Mouse (Mus musculus) gastrocnemius, postnatal 14 days (tissue): ENCODE data around the gene Nifk. TPM values are rescaled to one million over a fixed set of nuclear protein-coding genes. Genes with fewer than 3 reads are reported as not detected.

Experiments used
- DNase-seq: peaks from one replicate; pipeline ENCODE4 v3.0.0; 2021; ENCODE audit warnings: mixed read lengths
- intact Hi-C: fragments of 180-260 bp; cut with DNase I; formaldehyde crosslinking; loops from one replicate; pipeline ENCODE4 v1.15.1; 2025; ENCODE audit warnings: low total_unique reads
- long read RNA-seq, 2 experiments: library from polyadenylated mRNA; stranded (forward); transcript quantifications; one replicate each; pipeline ENCODE4 v2.0.0; 2021
- total RNA-seq, 2 experiments: library from RNA; stranded (reverse); gene quantifications; 2 replicates each; pipeline ENCODE4 v1.2.3; 2021

Gene Nifk
- total RNA-seq = 10 to 100 TPM; 20.9 to 25.4 TPM
- long read RNA-seq, experiment 1, transcript Nifk-201 (7 exons, 1,889 nt) = major isoform, 18 of 20 reads
- long read RNA-seq, experiment 1, partial matches to known transcripts = 1 of 20 reads
- long read RNA-seq, experiment 1, other reads (novel, unspliced or antisense) = 1 of 20 reads
- long read RNA-seq, experiment 2, transcript Nifk-201 (7 exons, 1,889 nt) = major isoform, 22 of 26 reads
- long read RNA-seq, experiment 2, partial matches to known transcripts = 1 of 26 reads
- long read RNA-seq, experiment 2, other reads (novel, unspliced or antisense) = 3 of 26 reads

DNA sequence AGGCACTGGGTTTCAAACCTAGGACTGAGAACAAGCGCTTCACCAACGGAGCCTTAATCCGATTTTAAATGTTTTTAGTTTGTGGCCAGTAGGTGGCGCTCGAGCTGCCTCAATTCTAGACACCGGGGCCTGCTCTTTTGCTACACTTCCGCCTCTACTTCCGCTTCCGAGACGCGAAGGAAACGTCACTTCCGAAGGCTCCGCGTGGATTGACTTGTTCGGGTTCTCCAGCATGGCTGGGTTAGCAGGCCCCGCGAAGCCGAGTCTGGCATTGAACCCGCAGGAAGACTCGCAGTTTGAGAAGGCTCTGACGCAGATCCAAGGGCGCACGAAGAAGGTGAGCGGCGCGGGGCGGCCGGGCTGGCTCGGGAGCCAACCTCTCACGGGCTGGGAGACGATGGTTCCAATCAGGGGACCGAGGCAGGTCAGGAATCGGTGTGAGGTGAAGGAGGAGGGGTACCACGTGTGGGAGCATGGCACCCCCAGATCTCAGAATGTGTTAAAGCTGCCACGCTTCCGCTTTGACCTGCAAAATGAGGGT lies at the start of gene Nifk:
Gene Nifk, plus strand, starts transcription at position 179 of the 541 bp plus-strand sequence.
- intact Hi-C loops = no loop called here

DNA sequence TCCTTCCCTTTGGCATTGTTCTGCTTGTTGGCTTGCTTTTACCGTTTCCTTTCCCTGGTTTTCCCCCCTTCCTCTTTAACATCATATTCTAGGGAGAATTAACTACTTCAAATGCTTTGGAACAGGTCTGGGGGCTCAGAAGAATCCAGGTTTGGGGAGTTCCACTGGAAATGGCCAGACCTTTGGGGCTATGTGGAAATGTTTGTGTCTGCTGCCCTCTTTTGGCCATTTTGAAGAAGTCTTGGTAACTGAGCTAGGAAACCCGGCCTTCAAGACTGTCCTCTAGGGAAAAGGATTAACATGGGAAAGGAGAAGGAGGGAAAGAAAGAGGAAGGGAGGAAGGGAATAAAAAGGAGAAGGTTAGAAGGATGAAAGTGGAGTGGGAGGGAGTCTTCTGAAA lies 46.5 kb upstream of the Nifk start:
- no peak for DNase-seq
- intact Hi-C loops = no loop called here

More for the DNA sequence above, at the start of gene Nifk:
- peak; percentile 89 for DNase-seq

DNA sequence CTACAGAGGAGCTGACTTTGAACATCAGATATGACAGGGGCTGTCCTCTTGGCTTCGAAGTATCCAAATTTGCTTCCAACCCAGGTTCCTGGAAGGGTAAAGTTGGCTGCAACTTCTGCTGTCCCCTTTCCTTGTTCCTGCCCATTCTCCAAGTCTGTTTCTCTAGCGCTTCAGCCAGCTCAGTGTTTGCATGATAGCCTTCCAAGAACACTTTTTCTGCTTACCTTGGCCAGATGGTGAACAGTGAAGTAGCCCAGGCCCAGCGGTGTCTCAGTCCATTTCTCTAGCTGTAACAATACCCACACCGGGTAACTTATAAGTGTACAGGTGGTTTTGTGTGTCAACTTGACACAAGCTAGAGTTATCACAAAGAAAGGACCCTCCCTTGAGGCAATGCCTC lies 29.3 kb upstream of the Nifk start:
- intact Hi-C loops = no loop called here

DNA sequence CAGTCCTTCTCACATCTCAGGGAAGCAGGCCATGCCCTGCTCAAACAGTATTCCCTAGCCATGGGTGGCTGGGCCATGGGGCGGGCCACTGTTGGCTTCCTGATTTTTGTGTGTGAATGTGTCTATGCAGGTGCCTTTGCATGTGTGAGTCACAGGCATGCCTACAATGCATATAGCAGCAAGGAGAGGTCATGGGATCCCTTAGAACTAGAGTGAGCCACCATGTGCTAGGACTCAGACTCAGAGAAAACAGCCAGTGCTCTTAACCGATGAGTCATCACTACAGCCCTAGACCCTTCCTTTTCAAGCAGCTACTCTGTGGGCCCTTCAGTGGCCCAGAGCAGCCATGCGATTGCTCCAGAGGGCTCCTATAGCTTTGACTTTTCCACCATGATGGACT lies 27.4 kb upstream of the Nifk start:
- intact Hi-C loops = no loop called here
- no peak for DNase-seq

More for the DNA sequence above, 29.3 kb upstream of the Nifk start:
- no peak for DNase-seq

DNA sequence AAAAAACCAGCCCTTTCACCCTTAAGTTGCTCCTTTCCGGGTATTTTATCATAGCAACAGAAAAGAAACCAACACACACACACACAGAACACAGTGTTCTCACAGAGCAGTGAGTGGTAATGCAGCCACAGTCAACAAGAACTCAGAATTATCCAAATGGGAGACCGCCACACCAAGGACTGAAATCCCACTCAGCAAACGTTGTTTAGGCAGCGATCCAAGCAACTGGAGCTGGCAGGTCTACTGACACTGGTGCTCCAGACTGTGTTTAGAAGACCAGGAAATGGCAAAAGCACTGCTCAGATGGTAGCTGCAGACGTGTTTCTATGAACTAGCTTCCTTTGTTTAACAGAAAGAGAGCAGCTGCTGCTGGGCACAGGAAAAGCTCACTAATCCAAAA lies 26.8 kb upstream of the Nifk start:
- no peak for DNase-seq
- intact Hi-C loops = no loop called here

DNA sequence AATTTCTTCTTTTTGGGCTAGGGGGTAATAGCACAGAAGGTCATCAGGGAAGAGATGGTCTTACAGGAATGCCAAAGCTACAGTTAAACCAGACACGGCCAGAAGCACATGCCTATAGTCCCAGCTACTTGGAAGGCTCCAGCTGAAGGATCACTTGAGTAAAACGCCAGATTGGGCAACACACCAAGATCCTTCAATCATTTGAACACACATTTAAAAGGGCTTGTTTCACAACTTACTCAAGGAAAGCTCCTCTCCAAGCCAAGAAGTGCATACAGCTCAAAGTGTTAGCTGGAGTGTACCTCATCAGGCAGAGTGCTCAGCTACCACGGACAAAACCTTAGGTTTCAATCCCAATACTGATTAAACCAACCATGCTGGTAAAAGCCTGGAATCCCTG lies 25.0 kb upstream of the Nifk start:
- intact Hi-C loops = no loop called here
- DNase-seq = no peak

DNA sequence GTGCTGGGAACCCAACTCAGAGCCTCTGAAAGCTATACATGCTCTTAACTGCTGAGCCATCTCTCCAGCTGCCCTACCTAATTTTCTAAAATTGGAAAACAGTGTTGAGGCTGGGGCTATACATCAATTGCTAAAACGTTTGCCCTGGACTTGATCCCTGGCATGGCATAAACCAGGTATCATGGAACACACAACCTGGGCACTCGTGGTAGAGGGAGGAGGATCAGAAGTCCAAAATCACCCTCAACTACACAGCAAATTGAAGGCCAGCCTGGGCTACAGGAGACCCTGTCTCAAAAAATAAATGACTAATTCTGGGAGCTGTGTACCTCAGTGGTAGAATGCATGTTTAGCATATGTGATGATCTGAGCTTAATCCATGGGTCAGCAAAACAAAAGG lies 23.9 kb upstream of the Nifk start:
- intact Hi-C loops = no loop called here
- no peak for DNase-seq

DNA sequence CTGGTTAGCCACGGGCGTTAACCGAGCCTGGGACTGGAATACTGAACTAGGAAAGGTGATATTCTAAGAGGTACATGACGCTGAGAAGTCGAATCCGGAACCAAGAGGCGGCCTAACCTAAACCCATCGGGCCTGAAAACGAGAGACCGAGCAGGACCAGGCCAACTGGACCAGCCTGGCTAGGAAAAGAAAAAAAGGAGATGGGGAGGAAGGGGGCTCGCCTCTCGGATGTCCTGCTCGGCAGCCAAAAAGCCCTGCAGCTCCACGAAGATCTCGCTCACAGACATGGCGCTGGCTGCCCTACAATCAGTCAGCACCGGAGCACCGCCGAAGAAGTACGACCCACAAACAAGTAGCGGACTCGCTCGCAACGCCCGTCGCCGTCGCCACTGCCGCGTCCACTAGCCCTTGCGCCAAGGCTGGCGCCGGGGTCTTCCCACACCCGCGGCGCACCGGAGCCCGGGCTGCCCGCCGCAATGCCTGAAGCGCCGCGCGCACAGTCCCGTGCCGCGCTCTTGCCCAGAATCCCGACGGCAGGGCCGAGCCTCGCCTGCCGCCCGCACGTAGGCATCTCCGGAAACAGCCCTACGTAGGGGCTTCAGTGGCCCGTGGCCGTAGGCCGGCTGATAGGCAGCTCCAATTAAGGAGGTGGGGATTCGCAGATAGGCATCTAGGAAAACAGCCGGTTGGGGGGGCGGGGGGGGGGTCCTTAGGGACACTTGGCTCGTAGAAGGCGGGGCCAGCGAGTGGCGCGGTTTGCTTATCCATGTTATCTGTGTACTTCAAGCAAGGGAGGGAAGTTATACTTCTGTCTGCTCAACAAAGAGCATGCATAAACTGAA lies 10.6 kb upstream of the Nifk start:
- DNase-seq = peak; percentile 87
- intact Hi-C loops = no loop called here

DNA sequence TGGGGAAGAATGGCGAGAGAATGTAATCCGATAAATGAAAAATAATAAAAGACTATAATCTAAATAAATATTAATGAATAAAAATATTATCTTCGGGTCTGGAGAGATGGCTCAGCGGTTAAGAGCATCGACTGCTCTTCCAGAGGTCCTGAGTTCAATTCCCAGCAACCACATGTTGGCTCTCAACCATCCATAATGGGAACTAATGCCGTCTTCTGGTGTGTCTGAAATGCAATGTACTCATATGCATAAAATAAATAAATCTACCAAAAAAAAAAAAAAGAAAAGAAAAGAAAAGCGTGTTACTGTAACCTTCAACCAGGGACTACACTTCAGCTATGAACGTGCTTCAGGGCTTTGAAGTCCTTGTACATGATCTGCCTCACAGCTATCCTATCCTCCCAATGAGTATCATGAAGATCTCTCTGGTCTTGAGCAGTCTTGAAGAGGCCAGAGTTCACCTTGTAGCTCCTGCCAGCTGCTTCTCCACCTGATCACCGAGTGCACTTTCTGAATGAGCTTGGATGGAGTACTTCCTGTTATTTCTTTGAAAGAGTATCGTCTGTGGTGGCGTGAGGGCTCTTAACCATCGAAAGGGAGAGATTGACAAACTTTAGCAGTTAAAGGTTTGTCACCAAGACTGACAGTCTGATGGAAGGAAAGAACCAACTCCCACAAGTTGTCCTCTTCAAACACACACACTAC lies 9.9 kb upstream of the Nifk start, which contains the start of gene Tsn:
Gene Tsn, minus strand, starts transcription at position 118 of the 705 bp plus-strand sequence.
- DNase-seq = no peak
- intact Hi-C loops = no loop called here

DNA sequence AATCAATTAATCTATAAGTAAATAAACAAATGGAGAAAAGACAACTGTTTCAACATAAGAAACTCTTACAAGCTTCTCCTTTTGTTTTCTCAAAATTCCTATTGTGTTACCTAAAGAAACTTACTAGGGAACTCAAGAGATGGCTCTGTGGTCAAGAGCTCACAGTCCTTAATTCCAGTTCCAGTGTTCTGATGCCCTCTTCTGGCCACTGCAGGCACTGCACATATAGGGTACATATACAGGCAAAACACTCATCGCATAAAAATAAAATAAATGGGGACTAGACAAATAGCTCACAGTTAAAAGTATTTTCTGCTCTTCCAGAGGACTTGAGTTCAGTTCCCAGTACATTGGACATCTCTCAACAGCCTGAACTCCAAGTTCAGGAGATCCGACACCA lies 943 bp upstream of the Nifk start:
- intact Hi-C loops = no loop called here
- no peak for DNase-seq

DNA sequence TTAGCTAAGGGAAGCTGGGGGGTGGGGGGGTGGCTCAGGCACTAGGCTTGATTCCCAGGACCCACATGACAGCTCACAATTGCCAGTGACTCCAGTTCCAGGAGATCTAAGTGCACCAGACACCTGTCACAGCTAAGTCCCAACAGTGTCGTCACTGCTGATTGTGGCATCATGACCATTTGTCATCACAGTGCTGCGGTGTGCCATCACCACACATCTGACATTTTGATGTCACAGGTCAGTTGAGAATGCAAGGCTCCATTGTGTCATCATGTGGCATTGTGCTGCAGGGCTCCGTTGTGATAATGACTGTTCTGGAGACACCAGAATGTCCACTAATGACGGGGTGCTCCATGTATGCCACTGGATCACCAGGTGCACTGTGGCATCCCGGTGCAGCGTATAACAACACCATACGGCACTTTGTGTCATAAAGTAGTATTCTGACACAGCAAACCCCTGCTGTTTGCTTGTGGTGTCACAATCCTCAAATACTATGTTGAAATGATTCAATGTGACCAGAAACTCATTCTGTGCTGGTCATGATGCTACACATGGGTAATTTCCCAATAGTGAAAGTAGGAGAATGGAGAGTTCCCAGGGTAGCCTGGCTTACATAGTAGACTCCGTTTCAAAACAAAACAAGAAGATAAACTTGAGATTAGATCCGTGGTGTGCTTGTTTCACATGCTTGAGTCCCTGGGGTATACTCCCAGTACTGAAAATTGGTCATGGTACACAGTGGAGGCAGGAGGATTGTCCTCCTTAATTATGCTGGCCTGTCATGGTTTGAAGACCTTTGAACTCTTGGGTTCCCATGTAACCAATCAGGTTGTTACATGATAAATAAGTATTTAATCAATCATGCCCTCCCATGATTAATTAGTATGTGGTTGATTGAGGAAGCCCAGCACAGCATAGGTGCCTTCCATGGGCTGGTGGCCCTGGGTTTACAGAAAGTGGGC lies 13.4 kb downstream of the Nifk start:
- DNase-seq = no peak
- intact Hi-C loops = loop anchor here (5.0 to 10.0 kb wide), 2 partner anchors 50 to 142 kb away; partner anchors contain the start of gene Clasp1

DNA sequence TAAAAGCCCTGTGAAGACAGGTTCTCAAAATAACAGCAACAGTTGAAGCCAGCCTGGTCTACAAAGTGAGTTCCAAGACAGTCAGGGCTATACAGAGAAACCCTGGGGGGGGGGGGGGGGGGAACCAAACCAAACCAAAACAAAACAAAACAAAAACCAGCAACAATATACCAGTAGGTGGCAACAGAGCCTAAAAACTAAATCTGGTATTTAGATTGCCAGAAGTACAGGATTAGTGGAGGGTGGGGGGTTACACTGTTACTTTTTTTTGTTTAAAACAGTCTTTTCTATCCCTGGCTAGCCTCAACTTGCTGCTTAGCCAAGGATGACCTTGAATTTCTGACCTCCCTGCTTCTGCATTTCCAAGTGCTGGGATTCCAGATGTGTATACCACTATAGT lies 14.2 kb downstream of the Nifk start:
- intact Hi-C loops = loop anchor here (10.0 kb wide), 1 partner anchor 49 kb away; the partner anchor contains the start of gene Clasp1
- DNase-seq = no peak

DNA sequence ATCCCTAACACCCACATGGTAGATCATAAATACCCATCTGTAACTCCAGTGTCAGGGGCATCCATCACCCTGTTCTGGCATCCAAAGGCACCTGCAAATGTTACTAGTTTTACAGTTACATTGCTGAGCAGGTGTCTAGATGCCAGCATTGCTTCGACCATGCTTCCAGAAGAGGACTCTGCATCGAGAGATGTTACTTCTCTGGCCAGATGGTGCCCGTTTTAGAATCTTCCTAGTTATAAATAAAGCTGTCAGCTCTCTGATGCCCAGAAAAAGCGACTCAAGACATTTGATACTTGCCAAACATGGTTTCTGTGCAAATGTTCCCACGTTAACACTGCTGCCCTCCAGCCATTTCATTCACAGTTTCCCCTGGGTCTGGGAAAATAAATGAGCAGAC lies 16.3 kb downstream of the Nifk start:
- intact Hi-C loops = loop anchor here (10.0 kb wide), 1 partner anchor 47 kb away; the partner anchor contains the start of gene Clasp1
- DNase-seq = no peak

DNA sequence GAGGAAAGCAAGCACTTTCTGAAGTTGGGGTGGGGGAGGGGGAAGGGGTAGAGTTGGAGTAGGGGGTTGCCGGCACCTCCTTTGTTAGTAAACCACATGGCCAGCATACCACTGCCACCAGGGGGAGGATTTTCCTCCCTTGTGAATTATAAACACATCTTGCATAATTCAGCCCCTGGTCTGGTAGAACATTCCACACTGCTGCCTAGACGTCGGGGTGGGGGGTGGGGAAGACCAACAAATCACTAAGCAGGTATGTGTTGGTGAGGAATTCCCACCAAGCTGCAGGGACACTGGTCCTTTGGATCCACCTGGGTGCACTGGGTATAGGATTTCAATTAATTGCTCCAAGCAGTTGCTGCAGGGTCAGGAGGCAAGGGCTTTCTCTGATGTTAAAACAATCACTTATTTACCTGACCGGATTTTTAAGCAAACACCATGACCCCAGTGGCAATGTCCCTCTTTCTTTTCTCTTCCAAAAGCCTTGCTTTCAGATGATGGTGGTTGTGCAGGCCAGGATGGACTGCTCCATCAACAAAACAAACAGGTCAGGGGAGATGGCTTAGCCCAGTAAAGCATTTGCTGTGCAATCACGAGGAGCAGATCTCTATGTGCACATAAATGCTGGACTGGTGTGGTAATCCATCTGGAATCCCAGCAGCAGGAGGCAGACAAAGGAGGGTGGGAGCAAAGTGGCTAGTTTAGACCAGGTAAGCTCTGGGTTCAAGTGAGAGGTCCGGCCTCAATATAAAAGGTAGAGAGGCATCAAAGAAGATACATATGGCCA lies 22.2 kb downstream of the Nifk start:
- DNase-seq = no peak
- intact Hi-C loops = no loop called here

DNA sequence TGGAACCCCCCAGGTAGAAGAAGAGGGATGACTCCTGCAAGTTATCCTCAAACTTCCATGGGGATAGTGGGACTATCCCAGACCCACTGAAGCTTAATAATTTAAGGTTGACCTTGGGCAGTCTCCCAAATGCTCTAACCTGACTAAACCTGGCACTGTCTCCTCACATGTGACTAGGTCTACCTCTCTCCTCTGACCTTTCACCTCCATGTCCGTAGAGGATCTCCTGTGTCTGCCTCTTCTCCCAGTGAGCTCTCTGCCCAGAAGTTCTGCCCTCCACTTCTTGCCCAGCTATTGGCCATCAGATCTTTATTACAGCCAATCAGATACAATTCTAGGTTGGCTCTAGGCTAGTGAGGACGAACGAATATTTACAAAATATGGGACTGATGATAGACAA lies 28.3 kb downstream of the Nifk start:
- no peak for DNase-seq
- intact Hi-C loops = no loop called here

DNA sequence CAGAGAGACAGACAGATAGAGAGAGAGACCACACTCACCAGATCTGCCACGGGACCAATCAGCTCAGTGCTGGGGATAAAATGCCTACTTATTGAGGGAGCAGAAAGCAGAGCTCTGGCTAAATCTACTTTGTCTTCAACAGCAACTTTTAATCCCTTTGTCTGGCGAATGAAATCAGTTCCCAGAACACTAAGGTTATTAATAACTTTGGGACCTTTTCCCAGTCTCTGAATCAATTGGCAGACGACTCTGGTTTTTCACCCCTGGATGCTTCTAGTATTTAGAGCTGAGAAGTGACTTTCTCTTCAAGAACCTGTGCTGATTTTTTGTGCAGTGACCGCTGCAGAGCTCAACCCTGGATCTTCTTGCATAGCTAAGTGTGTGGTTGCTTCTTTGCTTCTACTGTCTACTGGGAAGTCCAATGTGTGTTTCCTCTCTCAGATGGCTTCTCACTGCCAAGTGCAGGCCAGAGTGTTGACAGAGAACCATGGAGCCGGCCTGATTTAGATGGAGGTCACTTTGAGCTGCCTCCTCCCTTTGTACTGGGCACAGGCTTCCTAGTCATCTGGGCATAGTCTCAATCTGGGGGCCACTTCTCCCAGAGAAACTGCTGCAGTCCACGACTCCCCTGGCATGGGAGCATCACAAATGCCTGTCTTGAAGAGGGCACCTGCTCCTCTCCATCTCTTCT lies 37.6 kb downstream of the Nifk start:
- intact Hi-C loops = no loop called here
- DNase-seq = peak; percentile 10

DNA sequence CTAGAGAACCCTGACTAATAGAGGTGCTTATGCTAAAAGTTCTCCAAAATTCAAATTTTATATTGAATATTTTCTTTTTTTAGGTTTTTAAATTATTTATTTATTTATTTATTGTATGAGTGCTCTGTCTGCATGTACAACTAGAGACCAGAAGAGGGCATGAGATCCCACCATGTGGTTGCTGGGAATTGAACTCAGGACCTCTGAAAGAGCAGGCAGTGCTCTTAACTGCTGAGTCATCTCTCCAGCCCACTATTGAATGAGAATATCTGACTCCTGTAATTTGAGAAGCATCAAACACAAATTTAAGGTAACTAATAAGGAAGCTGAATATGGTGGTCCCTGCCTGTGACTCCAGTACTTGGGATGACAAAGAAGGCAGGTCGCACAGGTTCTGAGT lies 46.3 kb downstream of the Nifk start:
- DNase-seq = no peak
- intact Hi-C loops = no loop called here
